Mouse (Mus musculus) hindbrain, embryonic 10.5 days (tissue): ENCODE measurements around the gene Cxcl13. TPM values are rescaled to one million over a fixed set of nuclear protein-coding genes. Genes with fewer than 3 reads are reported as not detected.

Experiments
- DNase-seq: peaks from one replicate; pipeline ENCODE4 v3.0.0-alpha.2; 2017; ENCODE audit warnings: low spot score
- H3K27ac ChIP-seq: fragments of 300-500 bp; sonication (generic); 2 replicates; pipeline ENCODE4 v1.5.1; 2016; ENCODE audit warnings: mild to moderate bottlenecking, moderate library complexity
- H3K27me3 ChIP-seq: fragments of 300-500 bp; sonication (generic); 2 replicates; pipeline ENCODE4 v1.6.1; 2016; ENCODE audit warnings: mild to moderate bottlenecking; ENCODE audit not compliant: poor library complexity, insufficient read depth, severe bottlenecking
- H3K36me3 ChIP-seq: fragments of 300-500 bp; sonication (generic); 2 replicates; pipeline ENCODE4 v1.6.1; 2016; ENCODE audit warnings: mild to moderate bottlenecking, moderate library complexity
- H3K4me1 ChIP-seq: fragments of 300-500 bp; sonication (generic); replicated peaks from 2 replicates; pipeline ENCODE4 v1.6.1; 2016; ENCODE audit warnings: mild to moderate bottlenecking
- H3K4me3 ChIP-seq: fragments of 300-500 bp; sonication (generic); 2 replicates; pipeline ENCODE4 v1.5.1; 2016; ENCODE audit warnings: mild to moderate bottlenecking, moderate library complexity
- H3K9me3 ChIP-seq: fragments of 300-500 bp; sonication (generic); 2 replicates; pipeline ENCODE4 v1.6.1; 2016; ENCODE audit warnings: mild to moderate bottlenecking, moderate library complexity
- WGBS: fragments of 180-500 bp; shearing (Covaris S2); methylation state at CpG from one replicate; pipeline ENCODE4 v1.1.7; 2016; 5-methylcytosine and 5-hydroxymethylcytosine counted together
- polyA plus RNA-seq: library from polyadenylated mRNA; unstranded; fragments of >200 nt; fragmentation: Nextera tagmentation; extraction: Ambion mirVana; gene quantifications from 2 replicates; pipeline ENCODE4 v1.2.1, GENCODE M21; 2016

Gene Cxcl13
- polyA plus RNA-seq, 1 experiment from 2014 or later = 0.26 TPM

DNA sequence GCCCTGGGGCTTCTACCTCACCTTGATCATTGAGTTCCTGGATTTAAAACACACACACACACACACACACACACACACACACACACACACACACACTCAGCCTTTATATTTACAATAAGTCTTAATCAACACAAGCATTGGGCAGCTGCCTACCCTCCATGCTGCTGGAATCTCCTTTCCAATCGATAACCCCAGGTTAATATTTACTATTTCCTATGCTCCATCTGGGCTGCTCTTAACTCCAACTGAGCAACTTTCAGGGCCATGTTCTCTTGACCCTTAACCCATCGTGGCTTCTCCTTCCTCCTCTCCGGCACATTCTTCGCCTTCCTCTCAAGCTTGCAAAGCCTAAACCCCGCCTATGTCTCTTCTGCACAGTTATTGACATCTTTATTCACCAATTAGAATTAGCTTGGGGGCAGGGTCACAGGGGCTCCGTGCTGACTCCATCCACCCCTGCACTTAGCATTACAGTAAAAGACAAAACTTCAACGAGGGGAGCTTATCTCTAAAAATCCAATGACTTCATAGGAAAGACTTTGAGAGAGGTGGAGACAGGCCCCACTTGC lies 51.6 kb downstream of the Cxcl13 start:
- H3K9me3 ChIP-seq = no peaks in the 10 kb centered on the region
- no peaks in the 10 kb centered on the region for H3K4me1 ChIP-seq
- no peaks in the 10 kb centered on the region for H3K27me3 ChIP-seq
- no peak overlapping the region for H3K27ac ChIP-seq
- no peaks in the 10 kb centered on the region for H3K36me3 ChIP-seq
- DNase-seq = no peak
- H3K4me3 ChIP-seq = no peak overlapping the region
- WGBS = 72% methylated on average over 7 of the region's 7 CpGs

DNA sequence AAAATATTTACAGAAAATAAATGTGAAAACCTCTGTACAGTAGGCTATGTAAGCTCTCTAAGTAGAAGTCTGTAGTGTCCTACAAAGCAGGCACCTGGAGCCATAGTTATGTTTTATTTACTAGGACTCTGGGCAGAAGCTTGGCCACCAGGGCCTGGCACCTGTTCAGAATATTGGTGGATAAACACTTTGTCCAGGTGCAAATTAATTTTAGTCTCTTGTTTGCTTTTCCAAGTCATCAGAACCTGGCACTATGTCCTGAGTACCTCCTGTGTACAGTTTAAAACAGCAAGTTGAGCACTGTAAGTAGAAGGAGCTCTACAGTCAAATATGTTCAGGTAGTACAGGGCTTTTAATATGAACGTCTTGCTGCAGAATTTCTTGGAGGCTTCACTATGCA lies 52.3 kb downstream of the Cxcl13 start:
- 71% methylated on average over 1 of the region's 1 CpGs for WGBS
- Histone ChIP-seq H3K27ac (no peak overlapping the region), H3K4me3 (no peak overlapping the region), H3K9me3 (no peaks in the 10 kb centered on the region), H3K36me3 (no peaks in the 10 kb centered on the region), H3K4me1 (no peaks in the 10 kb centered on the region), H3K27me3 (no peaks in the 10 kb centered on the region)
- DNase-seq = no peak

Other genes starting within 250 kb of the Cxcl13 start
- gene Gm7978, start 220.8 kb upstream of the Cxcl13 start, polyA plus RNA-seq = not detected in 2 replicates
- gene Gm7982, start 214.9 kb upstream of the Cxcl13 start, polyA plus RNA-seq = not detected in 2 replicates
- not detected in 2 replicates for gene E330014E10Rik, start 181.0 kb upstream of the Cxcl13 start, polyA plus RNA-seq
- gene Cnot6l, start 207.2 kb downstream of the Cxcl13 start, polyA plus RNA-seq = 7.8 and 8.9 TPM in 2 replicates